Mouse (Mus musculus): Measurements from ENCODE around the gene Dennd1a. TPM values are rescaled to one million over a fixed set of nuclear protein-coding genes. Genes with fewer than 3 reads are reported as not detected.

Dennd1a gene
- polyA plus RNA-seq, 1 experiment: 11.9 TPM

- no peak overlapping the region for H3K27ac ChIP-seq (ENCODE audit: insufficient read depth, low read length)
- no peak for TF ChIP-seq CTCF (IDR thresholded peaks at IDR 0.05; ENCODE audit: low read depth, low read length)
- no peak for TF ChIP-seq EP300 (IDR thresholded peaks at IDR 0.05; ENCODE audit: insufficient read depth, low read depth, low read length)
- TF ChIP-seq POLR2A (IDR thresholded peaks at IDR 0.05; ENCODE audit: insufficient read depth, low read length): no peak
- H3K9ac ChIP-seq (ENCODE audit: low read depth, poor library complexity, severe bottlenecking): no peak overlapping the region
- no peaks in the 10 kb centered on the region for H3K36me3 ChIP-seq (ENCODE audit: control insufficient read depth, insufficient read depth, low read length, poor library complexity, severe bottlenecking)
- no peak overlapping the region for H3K4me3 ChIP-seq (ENCODE audit: low read depth, low read length)
- no peaks in the 10 kb centered on the region for H3K9me3 ChIP-seq (replicated peaks; ENCODE audit: control insufficient read depth, insufficient read depth, low read length, poor library complexity, severe bottlenecking)
- H3K4me1 ChIP-seq (ENCODE audit: control insufficient read depth, insufficient read depth, low read length): no peaks in the 10 kb centered on the region
- H3K27me3 ChIP-seq (ENCODE audit: control insufficient read depth, insufficient read depth, low read length, poor library complexity, severe bottlenecking): no peaks in the 10 kb centered on the region
These were observed 221.3 kb downstream of the Dennd1a start for GRCm38 (mm10) chr2:38065914-38066313.

- TF ChIP-seq CTCF (IDR thresholded peaks at IDR 0.05; ENCODE audit: low read depth, low read length): no peak
- H3K4me1 ChIP-seq (ENCODE audit: control insufficient read depth, insufficient read depth, low read length): no peaks in the 10 kb centered on the region
- no peak overlapping the region for H3K9ac ChIP-seq (ENCODE audit: low read depth, poor library complexity, severe bottlenecking)
- no peaks in the 10 kb centered on the region for H3K9me3 ChIP-seq (replicated peaks; ENCODE audit: control insufficient read depth, insufficient read depth, low read length, poor library complexity, severe bottlenecking)
- no peak overlapping the region for H3K4me3 ChIP-seq (ENCODE audit: low read depth, low read length)
- H3K27ac ChIP-seq (ENCODE audit: insufficient read depth, low read length): no peak overlapping the region
- no peaks in the 10 kb centered on the region for H3K27me3 ChIP-seq (ENCODE audit: control insufficient read depth, insufficient read depth, low read length, poor library complexity, severe bottlenecking)
- no peaks in the 10 kb centered on the region for H3K36me3 ChIP-seq (ENCODE audit: control insufficient read depth, insufficient read depth, low read length, poor library complexity, severe bottlenecking)
These were observed 222.9 kb downstream of the Dennd1a start for GRCm38 (mm10) chr2:38064266-38064665.

GRCm38 (mm10) chr2:38062156-38062555 is 225.0 kb downstream of the Dennd1a start:
- no peaks in the 10 kb centered on the region for H3K9me3 ChIP-seq (replicated peaks; ENCODE audit: control insufficient read depth, insufficient read depth, low read length, poor library complexity, severe bottlenecking)
- no peak overlapping the region for H3K27ac ChIP-seq (ENCODE audit: insufficient read depth, low read length)
- no peak overlapping the region for H3K4me3 ChIP-seq (ENCODE audit: low read depth, low read length)
- H3K9ac ChIP-seq (ENCODE audit: low read depth, poor library complexity, severe bottlenecking): no peak overlapping the region
- no peaks in the 10 kb centered on the region for H3K36me3 ChIP-seq (ENCODE audit: control insufficient read depth, insufficient read depth, low read length, poor library complexity, severe bottlenecking)
- TF ChIP-seq POLR2A (IDR thresholded peaks at IDR 0.05; ENCODE audit: insufficient read depth, low read length): no peak
- TF ChIP-seq EP300 (IDR thresholded peaks at IDR 0.05; ENCODE audit: insufficient read depth, low read depth, low read length): no peak
- no peak for TF ChIP-seq CTCF (IDR thresholded peaks at IDR 0.05; ENCODE audit: low read depth, low read length)
- H3K4me1 ChIP-seq (ENCODE audit: control insufficient read depth, insufficient read depth, low read length): no peaks in the 10 kb centered on the region
- H3K27me3 ChIP-seq (ENCODE audit: control insufficient read depth, insufficient read depth, low read length, poor library complexity, severe bottlenecking): no peaks in the 10 kb centered on the region

GRCm38 (mm10) chr2:38061474-38061873 is 225.7 kb downstream of the Dennd1a start:
- Histone ChIP-seq H3K9ac (ENCODE audit: low read depth, poor library complexity, severe bottlenecking) (no peak overlapping the region), H3K36me3 (ENCODE audit: control insufficient read depth, insufficient read depth, low read length, poor library complexity, severe bottlenecking) (no peaks in the 10 kb centered on the region), H3K4me3 (ENCODE audit: low read depth, low read length) (no peak overlapping the region), H3K4me1 (ENCODE audit: control insufficient read depth, insufficient read depth, low read length) (no peaks in the 10 kb centered on the region), H3K27me3 (ENCODE audit: control insufficient read depth, insufficient read depth, low read length, poor library complexity, severe bottlenecking) (no peaks in the 10 kb centered on the region), H3K9me3 (replicated peaks; ENCODE audit: control insufficient read depth, insufficient read depth, low read length, poor library complexity, severe bottlenecking) (no peaks in the 10 kb centered on the region), H3K27ac (ENCODE audit: insufficient read depth, low read length) (no peak overlapping the region)
- TF ChIP-seq POLR2A (IDR thresholded peaks at IDR 0.05; ENCODE audit: insufficient read depth, low read length): no peak
- no peak for TF ChIP-seq CTCF (IDR thresholded peaks at IDR 0.05; ENCODE audit: low read depth, low read length)
- TF ChIP-seq EP300 (IDR thresholded peaks at IDR 0.05; ENCODE audit: insufficient read depth, low read depth, low read length): no peak

GRCm38 (mm10) chr2:38052440-38052839 is 234.8 kb downstream of the Dennd1a start:
- Histone ChIP-seq H3K27me3 (ENCODE audit: control insufficient read depth, insufficient read depth, low read length, poor library complexity, severe bottlenecking) (no peaks in the 10 kb centered on the region), H3K9ac (ENCODE audit: low read depth, poor library complexity, severe bottlenecking) (no peak overlapping the region), H3K4me3 (ENCODE audit: low read depth, low read length) (no peak overlapping the region), H3K4me1 (ENCODE audit: control insufficient read depth, insufficient read depth, low read length) (no peaks in the 10 kb centered on the region), H3K9me3 (replicated peaks; ENCODE audit: control insufficient read depth, insufficient read depth, low read length, poor library complexity, severe bottlenecking) (no peaks in the 10 kb centered on the region), H3K36me3 (ENCODE audit: control insufficient read depth, insufficient read depth, low read length, poor library complexity, severe bottlenecking) (no peaks in the 10 kb centered on the region), H3K27ac (ENCODE audit: insufficient read depth, low read length) (no peak overlapping the region)
- TF ChIP-seq POLR2A (IDR thresholded peaks at IDR 0.05; ENCODE audit: insufficient read depth, low read length) (no peak), CTCF (IDR thresholded peaks at IDR 0.05; ENCODE audit: low read depth, low read length) (no peak)

GRCm38 (mm10) chr2:38051485-38052085 is 235.6 kb downstream of the Dennd1a start:
- Histone ChIP-seq H3K4me1 (ENCODE audit: control insufficient read depth, insufficient read depth, low read length) (no peaks in the 10 kb centered on the region), H3K27ac (ENCODE audit: insufficient read depth, low read length) (no peak overlapping the region)
- no peak for TF ChIP-seq POLR2A (IDR thresholded peaks at IDR 0.05; ENCODE audit: insufficient read depth, low read length)
- TF ChIP-seq CTCF (IDR thresholded peaks at IDR 0.05; ENCODE audit: low read depth, low read length): no peak
- TF ChIP-seq EP300 (IDR thresholded peaks at IDR 0.05; ENCODE audit: insufficient read depth, low read depth, low read length): no peak

More at GRCm38 (mm10) chr2:38051485-38052085, 235.6 kb downstream of the Dennd1a start:
- no peaks in the 10 kb centered on the region for H3K36me3 ChIP-seq (ENCODE audit: control insufficient read depth, insufficient read depth, low read length, poor library complexity, severe bottlenecking)
- H3K9ac ChIP-seq (ENCODE audit: low read depth, poor library complexity, severe bottlenecking): no peak overlapping the region
- H3K4me3 ChIP-seq (ENCODE audit: low read depth, low read length): no peak overlapping the region
- no peaks in the 10 kb centered on the region for H3K27me3 ChIP-seq (ENCODE audit: control insufficient read depth, insufficient read depth, low read length, poor library complexity, severe bottlenecking)
- H3K9me3 ChIP-seq (replicated peaks; ENCODE audit: control insufficient read depth, insufficient read depth, low read length, poor library complexity, severe bottlenecking): no peaks in the 10 kb centered on the region

Data from ES-Bruce4 (cell line).